Mouse (Mus musculus) heart, embryonic 12.5 days (tissue): ENCODE measurements around the gene Cd209d. TPM values are rescaled to one million over a fixed set of nuclear protein-coding genes. Genes with fewer than 3 reads are reported as not detected.
"Not testable (repeated sequence)": the region's sequence is repeated elsewhere in the genome, so short reads cannot be mapped to it uniquely, and the experiment has no call there.

ENCODE experiments used
- ATAC-seq: fragments of 200-750 bp; cut with Nextera tagmentation; 2 replicates; pipeline ENCODE4 v1.8.0; 2017; ENCODE audit warnings: moderate TSS enrichment, moderate library complexity; ENCODE audit not compliant: insufficient number of reproducible peaks, low FRiP score
- H3K27ac ChIP-seq: fragments of 300-500 bp; sonication (generic); 2 replicates; pipeline ENCODE4 v1.5.1; 2016; ENCODE audit warnings: mild to moderate bottlenecking, moderate library complexity; ENCODE audit not compliant: poor library complexity, severe bottlenecking
- H3K27me3 ChIP-seq: fragments of 300-500 bp; sonication (generic); replicated peaks from 2 replicates; pipeline ENCODE4 v1.6.1; 2016; ENCODE audit warnings: mild to moderate bottlenecking, moderate library complexity
- H3K36me3 ChIP-seq: fragments of 300-500 bp; sonication (generic); 2 replicates; pipeline ENCODE4 v1.6.1; 2016; ENCODE audit warnings: mild to moderate bottlenecking, moderate library complexity
- H3K4me1 ChIP-seq: fragments of 300-500 bp; sonication (generic); replicated peaks from 2 replicates; pipeline ENCODE4 v1.6.1; 2016; ENCODE audit warnings: mild to moderate bottlenecking
- H3K4me2 ChIP-seq: fragments of 300-500 bp; sonication (generic); 2 replicates; pipeline ENCODE4 v1.6.1; 2016; ENCODE audit warnings: mild to moderate bottlenecking, moderate library complexity
- H3K4me3 ChIP-seq: fragments of 300-500 bp; sonication (generic); 2 replicates; pipeline ENCODE4 v1.5.1; 2016; ENCODE audit warnings: mild to moderate bottlenecking
- H3K9ac ChIP-seq: fragments of 300-500 bp; sonication (generic); 2 replicates; pipeline ENCODE4 v1.6.1; 2016; ENCODE audit warnings: mild to moderate bottlenecking, moderate library complexity
- H3K9me3 ChIP-seq: fragments of 300-500 bp; sonication (generic); replicated peaks from 2 replicates; pipeline ENCODE4 v1.6.1; 2016; ENCODE audit warnings: mild to moderate bottlenecking, moderate library complexity
- WGBS: fragments of 180-500 bp; shearing (Covaris S2); methylation state at CpG from one replicate; pipeline ENCODE4 v1.1.7; 2016; 5-methylcytosine and 5-hydroxymethylcytosine counted together
- polyA plus RNA-seq: library from polyadenylated mRNA; unstranded; fragments of >200 nt; fragmentation: Nextera tagmentation; extraction: Ambion mirVana; gene quantifications from 2 replicates; pipeline ENCODE4 v1.2.1, GENCODE M21; 2016

The Cd209d gene
- polyA plus RNA-seq: not detected in 2 replicates

DNA sequence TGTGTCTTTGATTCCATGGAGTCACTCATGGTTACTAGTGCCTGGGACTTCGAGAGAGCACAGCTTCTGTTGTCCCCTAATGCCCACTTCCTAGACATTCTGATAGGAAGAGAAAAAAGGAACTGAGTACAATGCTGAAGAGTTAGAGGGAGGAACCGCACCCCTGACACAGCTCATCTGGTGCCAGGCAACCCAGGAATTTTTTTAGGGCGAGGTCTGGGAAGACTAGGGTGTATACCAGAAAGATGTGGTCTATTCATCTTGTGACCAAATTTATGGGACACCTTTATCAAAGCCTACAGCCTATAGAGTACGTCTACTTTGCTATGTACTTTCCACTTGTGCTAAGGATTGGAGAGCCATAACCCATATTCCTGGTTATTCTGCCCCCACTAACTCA is at the start of gene Cd209d:
Cd209d (minus strand) TSS at position 101 of the 400 bp plus-strand sequence.
- ATAC-seq: no peak
- no peak within 1 kb of the TSS for H3K4me2 ChIP-seq
- no peaks in the 10 kb centered on the region for H3K36me3 ChIP-seq
- H3K9me3 ChIP-seq: peaks cover 6% of the 10 kb centered on the region
- H3K9ac ChIP-seq: no peak within 1 kb of the TSS
- H3K4me3 ChIP-seq: no peak within 1 kb of the TSS
- H3K4me1 ChIP-seq: no peaks in the 10 kb centered on the region
- whole genome bisulfite sequencing: 67% methylated on average over 4 of the region's 4 CpGs
- H3K27ac ChIP-seq: no peak within 1 kb of the TSS
- no peaks in the 10 kb centered on the region for H3K27me3 ChIP-seq

- no peak for ATAC-seq
- Histone ChIP-seq H3K4me3 (no peak within 1 kb of the TSS), H3K36me3 (no peaks in the 10 kb centered on the region), H3K4me1 (no peaks in the 10 kb centered on the region), H3K9me3 (peaks cover 12% of the 10 kb centered on the region; the same call in 1 of the 2 replicates), H3K27ac (no peak within 1 kb of the TSS), H3K9ac (no peak within 1 kb of the TSS), H3K27me3 (no peaks in the 10 kb centered on the region), H3K4me2 (no peak within 1 kb of the TSS)
- 79% methylated on average over 3 of the region's 3 CpGs for WGBS
These were observed 48.4 kb upstream of the Cd209d start, which contains the start of gene Cd209b for GRCm38 (mm10) chr8:3926744-3927143. Cd209b (minus strand) TSS chr8:3926844.

DNA sequence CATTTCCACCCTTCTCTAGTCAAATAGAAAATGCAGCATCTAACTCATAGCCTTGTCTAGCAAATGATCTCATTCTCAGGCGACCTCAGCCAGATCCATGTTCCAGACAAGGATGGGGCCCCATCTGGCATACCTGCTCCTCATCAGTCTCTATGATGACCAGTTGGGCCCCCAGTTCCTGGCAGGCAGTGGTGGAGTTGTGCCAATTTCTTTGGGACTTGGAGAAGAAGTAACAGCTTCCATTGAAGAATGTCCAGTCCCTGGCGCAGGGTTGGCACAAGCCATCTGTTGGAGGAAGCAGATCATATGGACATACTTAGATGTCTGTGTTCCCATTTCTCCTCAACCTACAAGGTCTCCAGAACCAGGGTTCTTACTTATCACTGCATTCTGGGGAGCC is 2.2 kb downstream of the Cd209d start:
- H3K9ac ChIP-seq: no peak overlapping the region
- peaks cover 9% of the 10 kb centered on the region for H3K9me3 ChIP-seq
- no peaks in the 10 kb centered on the region for H3K27me3 ChIP-seq
- ATAC-seq: no peak
- no peaks in the 10 kb centered on the region for H3K36me3 ChIP-seq
- H3K4me2 ChIP-seq: no peak overlapping the region
- WGBS: 72% methylated on average over 2 of the region's 2 CpGs
- H3K4me1 ChIP-seq: no peaks in the 10 kb centered on the region
- H3K4me3 ChIP-seq: no peak overlapping the region
- H3K27ac ChIP-seq: no peak overlapping the region

DNA sequence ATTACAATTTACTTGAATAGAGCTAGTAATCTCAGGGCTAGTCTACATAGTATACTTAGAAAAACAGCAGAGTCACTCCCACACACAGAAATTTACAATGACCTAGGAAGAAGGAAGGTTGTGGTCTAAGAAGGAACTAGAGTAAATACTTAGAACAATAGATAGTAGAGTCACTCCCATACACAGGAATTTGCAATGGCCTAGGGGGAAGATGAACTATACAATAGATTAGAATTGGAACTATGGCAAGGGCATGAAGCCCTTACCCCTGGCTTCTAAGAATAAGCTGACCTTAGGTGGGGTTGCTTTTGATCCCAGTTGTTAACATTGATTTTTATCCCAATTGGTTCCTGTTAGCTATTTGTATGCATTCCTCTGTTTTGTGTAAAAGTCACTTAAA is 15.6 kb downstream of the Cd209d start:
- H3K27me3 ChIP-seq, H3K9ac ChIP-seq: not testable (repeated sequence)

DNA sequence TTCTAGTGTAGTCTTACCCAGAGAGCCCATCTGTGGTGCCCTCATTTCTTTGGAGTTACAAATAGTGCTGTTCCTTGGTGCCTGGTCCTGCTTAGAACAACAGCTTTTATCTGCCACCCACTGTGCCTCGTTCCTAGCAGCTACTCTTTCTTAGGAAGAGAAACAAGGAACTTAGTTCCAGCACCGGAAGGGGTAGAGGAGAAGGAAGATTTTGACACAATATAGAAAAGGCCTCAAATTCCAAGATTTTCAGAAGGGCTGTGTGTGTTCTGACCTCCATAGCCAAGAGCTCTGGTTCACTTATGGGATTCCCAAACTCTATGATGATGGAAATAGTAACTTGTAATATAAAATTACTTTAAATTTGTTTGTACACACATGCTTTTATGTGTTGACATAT is 24.1 kb downstream of the Cd209d start, which contains the start of gene Cd209e:
Cd209e (minus strand) TSS at position 101 of the 400 bp plus-strand sequence.
- Histone ChIP-seq H3K4me2 (no peak within 1 kb of the TSS), H3K4me3 (no peak within 1 kb of the TSS), H3K27me3 (no peaks in the 10 kb centered on the region), H3K9me3 (peaks cover 9% of the 10 kb centered on the region; the same call in 1 of the 2 replicates), H3K9ac (no peak within 1 kb of the TSS), H3K4me1 (no peaks in the 10 kb centered on the region), H3K27ac (no peak within 1 kb of the TSS), H3K36me3 (no peaks in the 10 kb centered on the region)
- WGBS: 57% methylated on average over 2 of the region's 2 CpGs
- ATAC-seq: no peak

More for the DNA sequence above, 15.6 kb downstream of the Cd209d start:
- H3K9me3 ChIP-seq, H3K27ac ChIP-seq, ATAC-seq, H3K36me3 ChIP-seq, H3K4me3 ChIP-seq, H3K4me1 ChIP-seq, H3K4me2 ChIP-seq: not testable (repeated sequence)

Other genes starting within 250 kb of the Cd209d start
- gene Stxbp2, start 247.6 kb downstream of the Cd209d start, polyA plus RNA-seq: 48.2 and 60.0 TPM in 2 replicates
- gene Retn, start 222.8 kb downstream of the Cd209d start, polyA plus RNA-seq: not detected in 2 replicates
- not detected in 2 replicates for gene Mcemp1, start 212.8 kb downstream of the Cd209d start, polyA plus RNA-seq
- 6.7 and 7.3 TPM in 2 replicates for gene Fcor, start 206.2 kb downstream of the Cd209d start, polyA plus RNA-seq
- 33.3 and 34.1 TPM in 2 replicates for gene Trappc5, start 202.3 kb downstream of the Cd209d start, polyA plus RNA-seq
- gene Fcer2a, start 184.4 kb downstream of the Cd209d start, polyA plus RNA-seq: 0.14 and 0.19 TPM in 2 replicates
- gene Clec4g, start 157.9 kb downstream of the Cd209d start, polyA plus RNA-seq: 3.7 and 5.0 TPM in 2 replicates
- not detected in 2 replicates for gene Cd209a, start 129.6 kb downstream of the Cd209d start, polyA plus RNA-seq
- not detected in 2 replicates for gene Cd209e, start 24.2 kb downstream of the Cd209d start, polyA plus RNA-seq
- not detected in 2 replicates for gene Cd209b, start 48.3 kb upstream of the Cd209d start, polyA plus RNA-seq
- 0.35 and 0.38 TPM in 2 replicates for gene Cd209c, start 76.2 kb upstream of the Cd209d start, polyA plus RNA-seq
- gene Cd209f, start 227.3 kb upstream of the Cd209d start, polyA plus RNA-seq: not detected in 2 replicates